Mouse (Mus musculus): ENCODE measurements at regions not wholly inside any gene's neighbourhood (a gene's known extent, or its start where the extent isn't known, plus 50 kb on each side); places are given as distances from the start of the nearest gene placed in this dataset.
A peak's percentile ranks its signal among the peaks of the same experiment; 100 is the strongest.

GRCm38 (mm10) chr14:76622634-76623291, 66.1 kb upstream of the Serp2 start:
- 0 out of 2 replicates have a peak overlapping the region, but pooled peaks have one; percentile 20 for H3K27ac ChIP-seq (ENCODE audit: insufficient read depth, low read depth, low read length)
- H3K4me1 ChIP-seq (ENCODE audit: control insufficient read depth, insufficient read depth, low read length) = peaks cover 31% of the 10 kb centered on the region

GRCm38 (mm10) chr14:76619038-76619409, 62.3 kb upstream of the Serp2 start:
- Histone ChIP-seq H3K4me3 (ENCODE audit: insufficient read depth, low read depth, low read length) (no peak overlapping the region), H3K27ac (ENCODE audit: insufficient read depth, low read depth, low read length) (no peak overlapping the region), H3K4me1 (ENCODE audit: control insufficient read depth, insufficient read depth, low read length) (peaks cover 16% of the 10 kb centered on the region)
- TF ChIP-seq POLR2A (IDR thresholded peaks at IDR 0.05; ENCODE audit: insufficient read depth, low read depth, low read length) (no peak), CTCF (IDR thresholded peaks at IDR 0.05; ENCODE audit: insufficient read depth, low read depth, low read length) (no peak)
- WGBS = 67% methylated on average over 7 of the region's 7 CpGs

More at GRCm38 (mm10) chr14:76622634-76623291, 66.1 kb upstream of the Serp2 start:
- 21% methylated on average over 11 of the region's 11 CpGs for WGBS
- TF ChIP-seq POLR2A (IDR thresholded peaks at IDR 0.05; ENCODE audit: insufficient read depth, low read depth, low read length) (no peak), CTCF (IDR thresholded peaks at IDR 0.05; ENCODE audit: insufficient read depth, low read depth, low read length) (no peak)
- no peak overlapping the region for H3K4me3 ChIP-seq (ENCODE audit: insufficient read depth, low read depth, low read length)

DNA sequence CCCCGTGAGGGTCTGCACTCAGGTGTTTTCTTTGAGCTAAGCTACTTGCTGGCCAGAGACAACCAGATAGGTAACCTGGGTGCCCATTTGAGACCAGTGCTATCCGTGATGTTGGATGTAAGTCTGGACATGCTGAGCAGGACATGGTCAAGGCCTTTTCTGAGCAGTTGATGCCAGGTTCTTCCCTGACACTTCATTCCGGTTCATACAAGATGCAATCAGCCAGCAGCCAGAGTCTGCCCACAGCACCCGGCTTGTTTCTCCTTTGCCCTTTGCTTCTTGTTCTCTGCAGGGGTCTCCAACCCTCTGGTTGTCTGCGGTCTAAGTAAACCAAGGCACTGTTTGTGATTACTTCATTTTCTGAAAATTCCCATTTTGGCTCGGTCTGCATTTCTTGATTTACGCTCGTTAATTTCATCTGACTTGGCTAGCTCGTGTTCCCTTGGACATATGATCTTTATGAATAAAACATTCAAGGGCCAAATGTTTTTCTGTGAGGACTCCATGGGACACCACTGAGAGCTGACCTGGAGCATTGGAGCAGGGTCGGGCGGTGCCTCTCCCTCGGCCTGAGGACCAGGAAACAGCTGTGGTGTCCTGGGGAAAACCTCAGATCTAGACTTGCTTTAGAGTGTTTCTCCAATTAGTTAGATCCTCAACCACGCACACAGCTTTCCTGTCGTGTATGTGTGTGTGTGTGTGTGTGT, 61.8 kb upstream of the Serp2 start:
- TF ChIP-seq CTCF (IDR thresholded peaks at IDR 0.05; ENCODE audit: insufficient read depth, low read depth, low read length) = no peak
- TF ChIP-seq POLR2A (IDR thresholded peaks at IDR 0.05; ENCODE audit: insufficient read depth, low read depth, low read length) = no peak
- 74% methylated on average over 14 of the region's 14 CpGs for WGBS
- no peak overlapping the region for H3K4me3 ChIP-seq (ENCODE audit: insufficient read depth, low read depth, low read length)
- H3K27ac ChIP-seq (ENCODE audit: insufficient read depth, low read depth, low read length) = no peak overlapping the region
- peaks cover 12% of the 10 kb centered on the region for H3K4me1 ChIP-seq (ENCODE audit: control insufficient read depth, insufficient read depth, low read length)

GRCm38 (mm10) chr14:76617889-76618288, 61.2 kb upstream of the Serp2 start:
- TF ChIP-seq POLR2A (IDR thresholded peaks at IDR 0.05; ENCODE audit: insufficient read depth, low read depth, low read length) (no peak), CTCF (IDR thresholded peaks at IDR 0.05; ENCODE audit: insufficient read depth, low read depth, low read length) (no peak)
- Histone ChIP-seq H3K4me3 (ENCODE audit: insufficient read depth, low read depth, low read length) (no peak overlapping the region), H3K27ac (ENCODE audit: insufficient read depth, low read depth, low read length) (no peak overlapping the region), H3K4me1 (ENCODE audit: control insufficient read depth, insufficient read depth, low read length) (peaks cover 7% of the 10 kb centered on the region)
- 90% methylated on average over 1 of the region's 1 CpGs for WGBS

GRCm38 (mm10) chr14:76617447-76617846, 60.8 kb upstream of the Serp2 start:
- H3K27ac ChIP-seq (ENCODE audit: insufficient read depth, low read depth, low read length) = no peak overlapping the region
- 56% methylated on average over 11 of the region's 11 CpGs for whole genome bisulfite sequencing
- H3K4me1 ChIP-seq (ENCODE audit: control insufficient read depth, insufficient read depth, low read length) = peaks cover 2% of the 10 kb centered on the region; the same call in 1 of the 2 replicates
- no peak overlapping the region for H3K4me3 ChIP-seq (ENCODE audit: insufficient read depth, low read depth, low read length)
- TF ChIP-seq POLR2A (IDR thresholded peaks at IDR 0.05; ENCODE audit: insufficient read depth, low read depth, low read length) = no peak
- no peak for TF ChIP-seq CTCF (IDR thresholded peaks at IDR 0.05; ENCODE audit: insufficient read depth, low read depth, low read length)

DNA sequence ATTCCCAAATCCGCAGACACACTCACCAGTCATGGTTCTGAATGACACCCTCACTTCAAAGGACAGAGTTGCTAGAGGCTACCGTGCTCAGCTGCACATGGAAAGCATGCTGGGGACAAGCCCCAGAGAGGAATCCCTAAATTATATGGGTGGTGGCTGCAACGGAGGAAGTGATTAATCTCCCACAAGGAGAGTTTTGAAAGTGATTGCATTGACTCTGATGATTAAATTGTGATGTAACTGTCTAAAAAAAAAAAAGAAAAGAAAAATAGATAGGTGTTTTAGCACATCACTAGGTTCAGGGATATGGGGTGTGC, 59.6 kb upstream of the Serp2 start:
- 62% methylated on average over 3 of the region's 3 CpGs for WGBS
- no peak overlapping the region for H3K4me3 ChIP-seq (ENCODE audit: insufficient read depth, low read depth, low read length)
- H3K4me1 ChIP-seq (ENCODE audit: control insufficient read depth, insufficient read depth, low read length) = peaks cover under 1% of the 10 kb centered on the region; the same call in 1 of the 2 replicates
- H3K27ac ChIP-seq (ENCODE audit: insufficient read depth, low read depth, low read length) = no peak overlapping the region
- TF ChIP-seq POLR2A (IDR thresholded peaks at IDR 0.05; ENCODE audit: insufficient read depth, low read depth, low read length) = no peak
- TF ChIP-seq CTCF (IDR thresholded peaks at IDR 0.05; ENCODE audit: insufficient read depth, low read depth, low read length) = no peak

DNA sequence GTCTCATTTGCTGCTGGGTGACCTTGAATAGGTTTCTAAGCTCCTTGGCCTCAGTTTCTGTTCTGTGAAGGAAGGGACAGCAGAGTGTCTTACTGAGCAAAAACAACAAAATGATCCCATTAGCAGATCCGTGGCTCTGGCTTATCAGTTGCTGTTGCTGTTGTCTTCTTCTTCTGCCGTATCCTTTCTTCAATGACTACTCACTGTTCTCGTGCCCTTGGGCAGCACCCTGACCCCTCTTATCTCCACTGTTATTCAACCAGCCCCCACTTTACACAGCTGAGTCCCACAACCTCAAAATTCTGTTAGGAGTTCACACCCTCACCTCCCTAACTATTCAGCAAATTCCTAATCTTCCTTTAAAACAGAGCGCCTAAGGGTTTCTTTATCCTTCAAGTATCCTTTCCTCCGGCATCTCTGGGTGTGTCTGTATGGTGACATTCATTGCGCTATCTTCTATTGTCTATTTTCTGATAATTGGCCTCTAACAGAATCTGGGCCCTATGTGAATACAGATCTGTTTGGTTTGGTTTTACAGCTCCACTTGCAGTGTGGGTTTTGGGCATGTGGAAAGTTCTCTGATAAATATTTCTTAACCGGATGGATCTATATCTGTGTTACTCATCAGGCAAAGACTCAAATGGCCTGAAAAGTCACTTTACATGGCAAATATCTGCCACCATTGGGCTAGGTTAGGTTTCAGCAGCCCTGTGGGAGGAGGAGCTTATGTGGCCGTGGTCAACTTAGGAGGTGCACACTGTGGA, 59.1 kb upstream of the Serp2 start:
- 94% methylated on average over 8 of the region's 8 CpGs for WGBS
- TF ChIP-seq CTCF (IDR thresholded peaks at IDR 0.05; ENCODE audit: insufficient read depth, low read depth, low read length) (no peak), POLR2A (IDR thresholded peaks at IDR 0.05; ENCODE audit: insufficient read depth, low read depth, low read length) (no peak)

GRCm38 (mm10) chr14:76615182-76615581, 58.5 kb upstream of the Serp2 start:
- WGBS = 94% methylated on average over 11 of the region's 11 CpGs
- Histone ChIP-seq H3K4me1 (ENCODE audit: control insufficient read depth, insufficient read depth, low read length) (peaks cover 8% of the 10 kb centered on the region), H3K4me3 (ENCODE audit: insufficient read depth, low read depth, low read length) (no peak overlapping the region), H3K27ac (ENCODE audit: insufficient read depth, low read depth, low read length) (no peak overlapping the region)
- TF ChIP-seq POLR2A (IDR thresholded peaks at IDR 0.05; ENCODE audit: insufficient read depth, low read depth, low read length) (no peak), CTCF (IDR thresholded peaks at IDR 0.05; ENCODE audit: insufficient read depth, low read depth, low read length) (no peak)

More for the DNA sequence above, 59.1 kb upstream of the Serp2 start:
- Histone ChIP-seq H3K4me1 (ENCODE audit: control insufficient read depth, insufficient read depth, low read length) (peaks cover 5% of the 10 kb centered on the region; the same call in 1 of the 2 replicates), H3K4me3 (ENCODE audit: insufficient read depth, low read depth, low read length) (no peak overlapping the region), H3K27ac (ENCODE audit: insufficient read depth, low read depth, low read length) (no peak overlapping the region)

DNA sequence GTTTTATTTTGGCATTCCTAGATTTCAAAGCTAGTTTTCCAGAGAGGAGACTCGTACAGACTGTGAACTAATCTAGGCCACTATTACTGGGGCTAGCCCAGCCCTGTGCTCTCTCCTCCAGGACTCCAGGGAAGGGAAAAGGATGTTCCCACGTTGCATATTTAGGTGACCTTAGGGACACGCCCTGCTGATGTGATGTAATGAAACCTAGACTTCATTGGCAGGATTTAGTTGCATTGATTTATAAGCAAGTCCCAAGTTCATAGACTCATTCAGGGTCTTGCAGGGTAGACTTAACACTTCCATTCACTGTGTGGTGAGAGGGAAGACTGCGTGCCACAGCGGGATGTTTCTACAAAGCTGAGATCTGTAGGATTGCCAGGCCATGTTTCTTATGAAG, 58.0 kb upstream of the Serp2 start:
- H3K4me1 ChIP-seq (ENCODE audit: control insufficient read depth, insufficient read depth, low read length) = peaks cover 8% of the 10 kb centered on the region
- no peak for TF ChIP-seq CTCF (IDR thresholded peaks at IDR 0.05; ENCODE audit: insufficient read depth, low read depth, low read length)
- TF ChIP-seq POLR2A (IDR thresholded peaks at IDR 0.05; ENCODE audit: insufficient read depth, low read depth, low read length) = no peak
- no peak overlapping the region for H3K27ac ChIP-seq (ENCODE audit: insufficient read depth, low read depth, low read length)
- H3K4me3 ChIP-seq (ENCODE audit: insufficient read depth, low read depth, low read length) = no peak overlapping the region
- 85% methylated on average over 5 of the region's 5 CpGs for WGBS

Measured in olfactory bulb, adult 2 months (tissue).